Mouse (Mus musculus) MEL (cell line): ENCODE data around the gene Hk3. TPM values are rescaled to one million over a fixed set of nuclear protein-coding genes. Genes with fewer than 3 reads are reported as not detected.

Source experiments
- DNase-seq: peaks from one replicate; pipeline ENCODE4 v3.0.0; 2011; ENCODE audit warnings: low read depth, low spot score
- H3K27ac ChIP-seq: 2 replicates; pipeline ENCODE4 v1.5.1; 2012; ENCODE audit warnings: low read depth, mild to moderate bottlenecking, control low read depth, low read length, moderate library complexity; ENCODE audit not compliant: control insufficient read depth
- H3K27me3 ChIP-seq, 2 experiments: fragments of 150-350 bp in 1 of 2; sonication (generic) in 1 of 2; 2 replicates each; pipeline ENCODE4 v1.6.1; 2012; ENCODE audit warnings: low read length in 2 of 2, mild to moderate bottlenecking in 2 of 2, improper control_type of control experiment in 1 of 2, moderate library complexity in 1 of 2; ENCODE audit not compliant: insufficient read depth in 2 of 2, control insufficient read depth in 1 of 2
- H3K36me3 ChIP-seq, 2 experiments: 2 replicates each; pipeline ENCODE4 v1.6.1; 2012 to 2014; ENCODE audit warnings: low read length in 2 of 2, improper control_type of control experiment in 1 of 2, inconsistent platforms in 1 of 2, mild to moderate bottlenecking in 1 of 2; ENCODE audit not compliant: insufficient read depth in 2 of 2, control insufficient read depth in 1 of 2
- H3K4me1 ChIP-seq, 2 experiments: fragments of 150-350 bp in 1 of 2; sonication (generic) in 1 of 2; 2 replicates each; pipeline ENCODE4 v1.6.1; 2012; ENCODE audit warnings: low read length in 2 of 2, improper control_type of control experiment in 1 of 2, mild to moderate bottlenecking in 1 of 2; ENCODE audit not compliant: insufficient read depth in 2 of 2, control insufficient read depth in 1 of 2
- H3K4me3 ChIP-seq, 2 experiments: fragments of 150-350 bp in 1 of 2; sonication (generic) in 1 of 2; 2 replicates each; pipeline ENCODE4 v1.5.1; 2012; ENCODE audit warnings: low read depth in 2 of 2, low read length in 2 of 2, mild to moderate bottlenecking in 2 of 2, moderate library complexity in 2 of 2, control low read depth in 1 of 2, improper control_type of control experiment in 1 of 2; ENCODE audit not compliant: control insufficient read depth in 1 of 2, insufficient read depth in 1 of 2
- H3K79me2 ChIP-seq: 2 replicates; pipeline ENCODE4 v1.6.1; 2012; ENCODE audit warnings: mild to moderate bottlenecking, low read length, moderate library complexity; ENCODE audit not compliant: control insufficient read depth, poor library complexity, insufficient read depth
- H3K9ac ChIP-seq: 2 replicates; pipeline ENCODE4 v1.6.1; 2012; ENCODE audit warnings: low read depth, mild to moderate bottlenecking, control low read depth, low read length, moderate library complexity; ENCODE audit not compliant: control insufficient read depth, poor library complexity, severe bottlenecking
- H3K9me3 ChIP-seq: fragments of 150-350 bp; sonication (generic); replicated peaks from 2 replicates; pipeline ENCODE4 v1.6.1; 2012; ENCODE audit warnings: mild to moderate bottlenecking, low read length, improper control_type of control experiment, moderate library complexity; ENCODE audit not compliant: insufficient read depth
- BHLHE40 ChIP-seq: IDR thresholded peaks from 2 replicates; pipeline ENCODE4 v1.6.1; 2012; ENCODE audit warnings: low read depth, mild to moderate bottlenecking, inconsistent platforms, low read length, improper control_type of control experiment, borderline replicate concordance
- CHD1 ChIP-seq: IDR thresholded peaks from 2 replicates; pipeline ENCODE4 v1.6.1; 2012; ENCODE audit warnings: low read depth, mild to moderate bottlenecking, inconsistent platforms, low read length, improper control_type of control experiment
- E2F4 ChIP-seq: IDR thresholded peaks from 2 replicates; pipeline ENCODE4 v1.6.1; 2011; ENCODE audit warnings: low read depth, low read length, improper control_type of control experiment, borderline replicate concordance
- EP300 ChIP-seq, 2 experiments: IDR thresholded peaks; 2 replicates each; pipeline ENCODE4 v1.6.1; 2011; ENCODE audit warnings: improper control_type of control experiment in 2 of 2, low read length in 2 of 2, low read depth in 1 of 2, mild to moderate bottlenecking in 1 of 2
- GABPA ChIP-seq: IDR thresholded peaks from 2 replicates; pipeline ENCODE4 v1.6.1; 2012; ENCODE audit warnings: low read depth, mild to moderate bottlenecking, inconsistent platforms, low read length, improper control_type of control experiment, moderate library complexity
- GATA1 ChIP-seq: IDR thresholded peaks from 2 replicates; pipeline ENCODE4 v1.6.1; 2011; ENCODE audit warnings: low read depth, low read length, improper control_type of control experiment
- JUND ChIP-seq: IDR thresholded peaks from 2 replicates; pipeline ENCODE4 v1.6.1; 2011; ENCODE audit warnings: low read depth, mild to moderate bottlenecking, improper control_type of control experiment, low read length
- KAT2A ChIP-seq: conservative IDR thresholded peaks from 2 replicates; pipeline ENCODE4 v1.6.1; 2012; ENCODE audit warnings: low read depth, low read length, improper control_type of control experiment, inconsistent platforms
- MAFK ChIP-seq: IDR thresholded peaks from 2 replicates; pipeline ENCODE4 v1.6.1; 2011; ENCODE audit warnings: low read depth, mild to moderate bottlenecking, low read length, improper control_type of control experiment, borderline replicate concordance
- MAZ ChIP-seq: IDR thresholded peaks from 2 replicates; pipeline ENCODE4 v1.6.1; 2012; ENCODE audit warnings: low read depth, mild to moderate bottlenecking, inconsistent platforms, low read length, improper control_type of control experiment
- MEF2A ChIP-seq: IDR thresholded peaks from 2 replicates; pipeline ENCODE4 v1.6.1; 2014; ENCODE audit warnings: low read depth, mild to moderate bottlenecking, inconsistent platforms, low read length, improper control_type of control experiment; ENCODE audit not compliant: poor library complexity, insufficient replicate concordance, severe bottlenecking; ENCODE audit errors: extremely low read depth
- MXI1 ChIP-seq: IDR thresholded peaks from 2 replicates; pipeline ENCODE4 v1.6.1; 2011; ENCODE audit warnings: mild to moderate bottlenecking, low read depth, low read length, improper control_type of control experiment
- MYB ChIP-seq: IDR thresholded peaks from 2 replicates; pipeline ENCODE4 v1.6.1; 2011; ENCODE audit warnings: mild to moderate bottlenecking, low read depth, low read length, improper control_type of control experiment
- NRF1 ChIP-seq: IDR thresholded peaks from 2 replicates; pipeline ENCODE4 v1.6.1; 2014; ENCODE audit warnings: low read depth, mild to moderate bottlenecking, inconsistent platforms, low read length, improper control_type of control experiment, moderate library complexity; ENCODE audit not compliant: poor library complexity, insufficient read depth, severe bottlenecking
- POLR2A ChIP-seq, 2 experiments: IDR thresholded peaks; 2 replicates each; pipeline ENCODE4 v1.6.1; 2011 to 2012; ENCODE audit warnings: low read length in 2 of 2, mild to moderate bottlenecking in 2 of 2, control low read depth in 1 of 2, improper control_type of control experiment in 1 of 2, low read depth in 1 of 2, moderate library complexity in 1 of 2; ENCODE audit not compliant: control insufficient read depth in 1 of 2, insufficient read depth in 1 of 2, poor library complexity in 1 of 2
- POLR2AphosphoS2 ChIP-seq: IDR thresholded peaks from 2 replicates; pipeline ENCODE4 v1.6.1; 2011; ENCODE audit warnings: low read length, improper control_type of control experiment
- POLR2AphosphoS5 ChIP-seq: IDR thresholded peaks from 2 replicates; pipeline ENCODE4 v1.6.1; 2012; ENCODE audit warnings: low read depth, borderline replicate concordance, mild to moderate bottlenecking, inconsistent platforms, low read length, moderate library complexity, mixed read lengths
- RAD21 ChIP-seq: IDR thresholded peaks from 2 replicates; pipeline ENCODE4 v1.6.1; 2011; ENCODE audit warnings: mild to moderate bottlenecking, low read depth, low read length, improper control_type of control experiment
- RCOR1 ChIP-seq: IDR thresholded peaks from 2 replicates; pipeline ENCODE4 v1.6.1; 2012; ENCODE audit warnings: low read depth, mild to moderate bottlenecking, inconsistent platforms, low read length, improper control_type of control experiment
- SIN3A ChIP-seq: IDR thresholded peaks from 2 replicates; pipeline ENCODE4 v1.6.1; 2012; ENCODE audit warnings: low read length, improper control_type of control experiment, inconsistent platforms
- SMC3 ChIP-seq: IDR thresholded peaks from 2 replicates; pipeline ENCODE4 v1.6.1; 2011; ENCODE audit warnings: low read depth, low read length, improper control_type of control experiment
- TAL1 ChIP-seq: IDR thresholded peaks from 2 replicates; pipeline ENCODE4 v1.6.1; 2012; ENCODE audit warnings: mild to moderate bottlenecking, inconsistent platforms, low read length, moderate library complexity, mixed read lengths
- TBP ChIP-seq: IDR thresholded peaks from 2 replicates; pipeline ENCODE4 v1.8.0; 2011; ENCODE audit warnings: low read depth, low read length, improper control_type of control experiment
- TCF12 ChIP-seq: IDR thresholded peaks from 2 replicates; pipeline ENCODE4 v1.6.1; 2014; ENCODE audit warnings: low read depth, mild to moderate bottlenecking, inconsistent platforms, low read length, improper control_type of control experiment, moderate library complexity
- USF1 ChIP-seq: IDR thresholded peaks from 2 replicates; pipeline ENCODE4 v1.6.1; 2014; ENCODE audit warnings: low read depth, mild to moderate bottlenecking, inconsistent platforms, low read length, improper control_type of control experiment, moderate library complexity
- USF2 ChIP-seq, 2 experiments: IDR thresholded peaks; 2 replicates each; pipeline ENCODE4 v1.6.1; 2011 to 2012; ENCODE audit warnings: improper control_type of control experiment in 2 of 2, low read length in 2 of 2, borderline replicate concordance in 1 of 2, inconsistent platforms in 1 of 2, low read depth in 1 of 2, mild to moderate bottlenecking in 1 of 2; ENCODE audit not compliant: insufficient read depth in 1 of 2
- ZC3H11A ChIP-seq: IDR thresholded peaks from 2 replicates; pipeline ENCODE4 v1.6.1; 2012; ENCODE audit warnings: low read depth, mild to moderate bottlenecking, inconsistent platforms, low read length, improper control_type of control experiment
- ZNF384 ChIP-seq: IDR thresholded peaks from 2 replicates; pipeline ENCODE4 v1.6.1; 2012; ENCODE audit warnings: low read depth, mild to moderate bottlenecking, inconsistent platforms, low read length, improper control_type of control experiment
- polyA plus RNA-seq, 2 experiments: library from polyadenylated mRNA; stranded (reverse) in 1 of 2; unstranded in 1 of 2; fragments of >175 nt in 1 of 2; fragments of >200 nt in 1 of 2; gene quantifications; 2 replicates each; pipeline versions ENCODE4 v1.2.1 to v1.2.4; 2012; ENCODE audit warnings: low replicate concordance in 2 of 2, low read depth in 1 of 2; ENCODE audit not compliant: insufficient read length in 2 of 2, insufficient read depth in 1 of 2, missing spikeins in 1 of 2
- total RNA-seq: library from RNA; depleted of rRNA; stranded (reverse); fragments of 300-350 nt; gene quantifications from 2 replicates; pipeline ENCODE4 v1.2.3, GENCODE M21; 2012

The Hk3 gene
- total and polyA plus RNA-seq, 3 experiments = not detected

- no peaks in the 10 kb centered on the region for H3K27me3 ChIP-seq
- no peak overlapping the region for H3K27ac ChIP-seq
- DNase-seq = no peak
Observed at GRCm38 (mm10) chr13:54987405-54987804, 33.8 kb downstream of the Hk3 start.

GRCm38 (mm10) chr13:54983614-54984013 lies 37.6 kb downstream of the Hk3 start:
- no peak for DNase-seq
- no peak overlapping the region for H3K9ac ChIP-seq
- H3K4me1 ChIP-seq = no peaks in the 10 kb centered on the region
- H3K4me3 ChIP-seq = no peak overlapping the region
- H3K79me2 ChIP-seq = no peaks in the 10 kb centered on the region
- no peak overlapping the region for H3K27ac ChIP-seq
- no peaks in the 10 kb centered on the region for H3K9me3 ChIP-seq
- no peaks in the 10 kb centered on the region for H3K36me3 ChIP-seq
- TF ChIP-seq RAD21 = no peak
- TF ChIP-seq MAZ = no peak
- no peak for TF ChIP-seq MXI1
- TF ChIP-seq GABPA = no peak
- TF ChIP-seq MEF2A = no peak
- no peak for TF ChIP-seq NRF1
- no peak for TF ChIP-seq POLR2AphosphoS2
- TF ChIP-seq EP300 (IDR thresholded peaks at IDR 0.05; ENCODE audit: low read depth in 1 of 2, low read length in 2 of 2) = no peak
- no peak for TF ChIP-seq USF2 (IDR thresholded peaks at IDR 0.05; ENCODE audit: borderline replicate concordance in 1 of 2, insufficient read depth in 1 of 2, low read depth in 1 of 2, low read length in 2 of 2)
- no peak for TF ChIP-seq BHLHE40
- TF ChIP-seq JUND = no peak
- TF ChIP-seq SIN3A = no peak
- no peak for TF ChIP-seq TCF12
- no peak for TF ChIP-seq TAL1
- TF ChIP-seq RCOR1 = no peak
- TF ChIP-seq MYB = no peak
- TF ChIP-seq KAT2A = no peak
- TF ChIP-seq USF1 = no peak
- no peak for TF ChIP-seq SMC3
- TF ChIP-seq, all 39 proteins: peak for 0
- no peaks in the 10 kb centered on the region for H3K27me3 ChIP-seq

More at GRCm38 (mm10) chr13:54987405-54987804, 33.8 kb downstream of the Hk3 start:
- Histone ChIP-seq H3K36me3 (no peaks in the 10 kb centered on the region), H3K9me3 (no peaks in the 10 kb centered on the region), H3K4me1 (no peaks in the 10 kb centered on the region), H3K79me2 (no peaks in the 10 kb centered on the region), H3K4me3 (no peak overlapping the region), H3K9ac (no peak overlapping the region)
- TF ChIP-seq POLR2AphosphoS5 (no peak), TBP (no peak), EP300 (IDR thresholded peaks at IDR 0.05; ENCODE audit: low read depth in 1 of 2, low read length in 2 of 2) (no peak), ZNF384 (no peak), POLR2A (IDR thresholded peaks at IDR 0.05; ENCODE audit: control insufficient read depth in 1 of 2, insufficient read depth in 1 of 2, low read depth in 1 of 2, low read length in 2 of 2, poor library complexity in 1 of 2) (no peak), CHD1 (no peak), MAFK (no peak), ZC3H11A (no peak), E2F4 (no peak), TCF12 (no peak), GATA1 (no peak), BHLHE40 (no peak), JUND (no peak), SIN3A (no peak), MEF2A (no peak), POLR2AphosphoS2 (no peak), MXI1 (no peak), TAL1 (no peak)
